Mouse (Mus musculus) gastrocnemius, postnatal 10 days (tissue): Measurements from ENCODE around the gene Rasgef1a. TPM values are rescaled to one million over a fixed set of nuclear protein-coding genes. Genes with fewer than 3 reads are reported as not detected.

ENCODE experiments used
- DNase-seq: peaks from one replicate; pipeline ENCODE4 v3.0.0; 2021; ENCODE audit warnings: mixed read lengths
- long read RNA-seq, 2 experiments: library from polyadenylated mRNA; stranded (forward); transcript quantifications; one replicate each; pipeline ENCODE4 v2.0.0; 2021
- total RNA-seq, 2 experiments: library from RNA; stranded (reverse); gene quantifications; 2 replicates each; pipeline ENCODE4 v1.2.3; 2021

Rasgef1a gene
- under 1 TPM; 0.47 to 0.80 TPM for total RNA-seq
- long read RNA-seq, experiment 1, partial matches to known transcripts = 0 of 2 reads
- long read RNA-seq, experiment 1, other reads (novel, unspliced or antisense) = 2 of 2 reads
- long read RNA-seq, experiment 2 = 0 reads

DNA sequence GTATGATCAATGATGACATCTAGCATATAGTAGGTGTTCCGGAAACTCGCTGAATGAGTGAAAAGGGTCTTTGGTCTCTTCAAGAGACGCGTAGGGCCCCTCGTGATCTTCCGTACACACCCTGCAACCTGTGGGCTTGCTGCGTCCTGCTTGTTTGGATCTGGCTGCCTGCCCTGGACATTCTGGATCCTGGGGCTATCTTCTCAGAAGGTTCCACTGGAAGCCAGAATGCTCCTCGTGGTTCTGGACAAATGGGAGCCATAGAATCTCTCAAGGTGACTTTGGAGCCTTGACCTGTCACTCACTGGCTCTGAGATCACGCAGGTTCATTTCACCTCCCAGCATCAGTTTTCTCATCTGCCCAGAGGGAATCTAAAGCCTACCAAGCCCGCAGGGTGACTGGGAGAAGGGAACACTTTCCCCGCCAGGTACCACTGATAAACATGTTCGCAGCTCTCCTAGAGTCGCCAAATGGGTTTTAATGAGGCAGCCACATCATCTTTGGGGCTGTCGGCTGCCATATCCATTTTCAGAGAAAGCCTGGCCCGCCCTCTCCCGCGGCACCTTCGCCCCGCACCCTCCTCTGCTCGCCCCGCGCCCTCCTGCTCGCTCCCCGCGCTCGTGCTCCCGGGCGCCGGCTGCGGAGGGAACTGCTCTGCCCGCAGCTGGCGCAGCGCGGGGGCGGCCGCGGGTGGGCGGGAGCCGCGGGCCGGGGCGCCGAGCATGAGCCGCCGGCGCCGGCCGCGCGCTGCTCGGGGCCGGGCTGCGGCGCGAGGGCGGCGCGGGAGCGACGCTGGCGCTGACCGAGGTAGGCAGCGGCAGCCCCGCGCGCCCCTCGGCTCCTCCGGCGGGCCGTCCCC is at the start of gene Rasgef1a:
Gene Rasgef1a (plus strand): TSS at position 683 of the 860 bp plus-strand sequence.
- no peak for DNase-seq

DNA sequence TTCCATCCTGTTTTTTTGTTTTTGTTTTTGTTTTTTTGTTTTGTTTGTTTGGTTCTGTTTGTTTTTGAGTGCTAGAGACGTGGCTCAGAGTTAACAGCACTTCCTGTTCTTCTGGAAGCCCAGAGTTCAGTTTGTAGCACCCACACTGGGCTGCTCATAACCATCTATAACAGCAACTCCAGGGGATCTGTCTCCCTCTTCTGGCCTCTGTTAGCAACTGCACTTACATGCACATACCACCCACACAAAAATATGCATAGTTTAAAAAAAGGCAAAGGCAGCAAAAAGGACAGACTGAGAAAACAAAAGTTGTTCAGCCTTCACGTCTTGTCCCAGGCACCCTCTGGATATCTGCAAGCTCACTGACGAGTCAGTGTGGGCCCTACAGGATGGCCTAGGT is 48.0 kb upstream of the Rasgef1a start:
- DNase-seq = no peak

DNA sequence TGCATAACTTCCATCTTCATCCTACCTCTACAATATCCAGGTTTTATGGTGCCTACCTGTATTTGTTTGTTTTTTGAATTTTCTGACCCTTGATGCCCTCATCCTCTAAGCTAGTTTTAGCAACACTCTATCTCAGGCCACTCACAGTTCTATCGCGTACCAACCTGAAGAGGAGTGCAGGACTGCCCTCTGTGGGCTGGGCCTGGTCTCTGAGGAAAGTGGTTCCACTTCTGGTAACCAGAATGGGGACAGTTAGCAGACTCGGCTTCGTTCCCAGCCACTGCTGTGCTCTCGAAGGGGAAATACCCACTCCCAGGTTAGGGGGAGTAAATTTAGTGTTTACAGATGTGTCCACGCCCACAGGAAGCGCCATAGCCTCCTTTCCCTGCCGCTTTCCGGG is 44.5 kb upstream of the Rasgef1a start:
- no peak for DNase-seq

DNA sequence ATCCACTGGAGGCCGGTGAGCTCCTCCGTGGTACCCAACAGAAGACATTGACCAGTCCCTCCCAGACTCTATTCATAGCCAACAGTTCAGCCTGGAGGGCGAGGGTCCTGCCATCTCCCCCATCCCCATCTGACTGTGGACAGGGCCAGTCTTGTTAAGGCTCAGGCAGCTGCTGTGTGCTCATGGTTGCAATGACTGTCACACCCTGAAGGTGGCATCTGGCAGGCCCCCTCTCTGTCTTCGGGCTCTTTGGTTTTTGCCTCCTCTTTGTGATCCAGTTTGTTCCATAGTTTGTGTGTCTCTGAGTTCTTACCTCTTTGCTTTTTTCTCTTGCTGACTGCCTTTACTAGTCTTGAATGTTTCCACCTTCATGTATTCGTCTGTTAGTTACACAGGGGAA is 24.1 kb upstream of the Rasgef1a start:
- DNase-seq = no peak

DNA sequence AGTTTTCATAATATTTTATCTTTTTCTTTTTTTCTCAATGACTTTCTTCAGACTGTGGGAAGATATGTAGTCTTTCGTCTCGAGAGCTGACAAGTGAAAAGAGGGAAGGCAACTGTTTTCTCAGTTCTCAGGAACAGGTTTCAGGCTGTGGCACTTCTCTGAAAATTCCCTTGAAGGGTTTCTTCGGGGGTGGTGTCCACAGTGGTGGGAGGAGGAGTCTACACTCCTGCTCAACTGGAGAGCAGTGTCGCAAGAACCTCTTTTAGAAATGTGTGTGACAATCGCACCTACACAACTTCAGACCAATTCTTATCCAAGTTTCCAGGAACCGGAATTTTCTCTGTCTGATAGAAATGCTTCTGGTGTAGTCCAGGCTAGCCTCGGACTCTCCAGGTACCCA is 22.0 kb upstream of the Rasgef1a start:
- DNase-seq = no peak

DNA sequence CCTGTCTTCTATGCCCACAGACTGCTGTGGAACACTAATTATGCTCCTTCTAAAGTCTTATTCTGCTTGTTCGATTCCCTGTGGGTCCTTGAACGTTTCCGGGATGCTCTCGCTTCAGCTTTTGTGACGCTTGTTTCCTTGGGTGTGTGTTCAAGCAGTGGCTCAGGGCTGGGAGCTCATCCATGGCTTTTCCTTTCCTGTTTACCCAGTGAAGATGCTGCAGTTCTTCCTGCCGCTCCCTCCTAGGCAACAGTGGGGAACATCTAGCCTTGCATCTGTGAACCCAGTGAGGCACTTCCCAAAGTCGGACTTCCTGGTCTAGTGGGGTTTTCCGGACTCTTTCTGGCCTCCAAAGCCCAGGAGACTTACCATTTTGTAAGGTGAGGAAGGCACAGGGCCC is 20.6 kb upstream of the Rasgef1a start:
- no peak for DNase-seq

DNA sequence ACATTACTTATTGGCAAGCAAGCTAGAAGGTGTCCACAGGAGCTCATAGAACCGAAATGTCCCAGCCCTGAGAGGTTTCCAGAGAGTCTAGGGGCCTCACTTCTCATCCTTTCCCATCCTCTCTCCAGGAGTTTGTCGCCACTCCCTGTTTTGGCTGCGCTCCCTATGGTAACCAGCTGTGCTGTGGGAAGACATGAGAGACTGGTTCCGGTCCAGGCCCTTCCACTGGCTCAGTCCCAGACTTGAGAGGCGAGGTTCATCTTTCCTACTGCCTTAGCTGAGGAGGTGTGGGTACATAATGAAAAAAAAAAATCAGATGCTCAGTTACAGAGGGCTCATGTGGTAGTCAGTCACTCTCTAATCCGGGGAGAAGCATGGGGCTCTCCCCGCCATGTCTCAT is 19.9 kb upstream of the Rasgef1a start:
- peak; percentile 53 for DNase-seq

DNA sequence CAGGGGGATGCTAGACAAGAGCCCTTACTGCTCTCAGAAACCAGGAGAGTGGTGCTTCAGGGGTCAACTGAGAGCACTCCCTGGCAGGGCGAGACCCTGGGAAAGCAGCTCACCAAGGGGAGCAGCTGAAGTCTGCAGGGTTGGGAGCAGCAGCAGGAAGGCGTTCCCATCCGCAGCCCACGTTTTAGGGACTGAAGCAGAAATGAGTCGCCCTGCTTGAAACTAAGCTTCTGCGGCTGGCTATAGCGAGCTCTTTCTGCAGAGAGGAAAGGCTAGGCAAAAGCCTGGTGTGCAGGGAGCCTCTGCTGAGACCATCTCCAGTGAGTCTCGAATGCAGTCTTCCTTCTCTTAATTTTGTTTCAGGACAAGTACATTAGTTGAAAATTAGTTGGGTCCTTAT is 19.3 kb upstream of the Rasgef1a start:
- DNase-seq = no peak

DNA sequence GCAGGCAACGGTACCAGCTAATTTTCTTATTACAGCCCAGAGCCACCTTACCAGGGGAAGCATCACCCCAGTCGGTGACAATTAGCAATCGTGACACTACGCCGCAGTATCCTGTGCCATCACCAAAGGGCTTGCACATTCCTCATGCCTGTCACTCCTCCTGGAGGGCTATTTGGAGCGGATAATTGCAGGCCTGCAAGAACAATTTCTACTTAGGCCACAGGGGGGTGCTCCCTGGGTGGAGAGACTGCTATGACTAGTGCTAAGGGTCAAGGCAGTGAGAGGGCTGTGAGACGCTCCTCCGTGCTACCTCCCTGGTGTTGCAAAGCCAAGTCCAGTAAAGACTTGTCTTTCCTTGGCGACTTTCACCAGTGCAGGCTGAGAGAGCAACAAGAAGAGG is 16.1 kb upstream of the Rasgef1a start:
- DNase-seq = no peak

DNA sequence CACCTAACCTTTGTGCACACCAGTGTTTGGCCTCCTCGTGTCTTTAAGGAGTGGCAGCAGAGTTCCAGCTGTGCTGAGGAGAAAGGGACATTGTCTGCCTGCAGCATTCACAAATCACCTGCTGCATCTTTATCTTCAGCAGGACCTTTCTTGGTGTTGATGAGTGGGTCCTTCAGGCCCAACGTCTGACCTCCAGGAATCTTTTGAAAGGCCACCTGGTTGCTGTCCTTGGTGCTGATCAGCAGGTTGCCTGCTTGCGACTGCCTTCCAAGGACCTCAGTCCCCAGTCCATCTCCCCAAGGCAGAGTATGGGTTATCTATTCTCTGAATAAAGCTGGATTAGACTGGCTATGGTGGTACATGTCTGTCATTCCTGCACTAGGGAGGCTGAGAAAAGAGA is 10.0 kb upstream of the Rasgef1a start:
- DNase-seq = no peak

DNA sequence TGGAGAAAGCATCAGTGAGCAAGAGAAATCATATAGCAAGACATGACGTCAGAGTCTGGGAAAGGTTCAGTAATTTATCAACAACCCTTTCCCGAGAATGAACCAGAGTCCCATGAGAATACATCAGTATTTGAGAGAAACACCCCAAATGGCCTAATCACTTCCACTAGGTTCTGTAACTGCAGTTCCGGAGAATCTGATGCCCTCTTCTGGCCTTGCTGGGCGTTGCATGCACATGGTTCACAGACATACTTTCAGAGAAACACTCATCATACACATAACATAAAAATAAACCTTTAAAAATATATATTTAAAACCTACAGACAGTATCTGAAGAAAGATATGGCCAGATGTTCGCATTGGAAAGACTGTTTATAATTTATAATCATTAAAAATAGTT is 3.9 kb upstream of the Rasgef1a start:
- peak; percentile 37 for DNase-seq

DNA sequence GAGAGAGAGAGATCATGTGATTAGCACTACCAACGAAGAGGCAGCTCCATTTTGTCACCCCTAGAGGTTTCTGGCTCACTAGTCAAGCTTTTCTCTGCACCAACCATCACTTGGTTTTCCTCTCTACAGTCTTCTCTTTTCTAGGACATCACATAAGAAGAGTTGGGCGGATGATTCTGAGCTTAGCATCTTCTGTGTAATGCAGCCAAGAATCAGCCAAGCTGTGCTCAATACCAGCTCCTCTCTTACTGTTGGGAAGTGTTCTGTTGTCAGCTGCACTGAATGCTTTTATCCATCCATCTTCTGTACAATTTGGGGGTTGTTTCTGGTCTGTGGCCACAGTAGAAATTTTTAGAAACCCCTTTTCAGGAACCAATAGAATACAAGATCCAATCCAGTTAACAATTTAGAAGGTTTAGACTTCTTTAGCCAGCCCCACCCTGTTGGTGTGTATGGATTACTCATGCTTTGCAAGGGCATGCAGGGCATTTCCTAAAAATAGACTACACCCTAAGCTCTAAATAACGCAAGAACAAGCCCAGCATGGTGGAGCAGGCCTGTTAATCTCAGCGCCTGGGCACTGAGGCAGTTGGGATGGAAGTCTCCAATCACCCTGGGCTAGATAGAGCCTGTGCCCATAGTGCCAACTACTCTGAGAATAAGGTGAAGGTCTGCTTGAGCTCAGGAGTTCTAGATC is 3.2 kb upstream of the Rasgef1a start:
- no peak for DNase-seq

DNA sequence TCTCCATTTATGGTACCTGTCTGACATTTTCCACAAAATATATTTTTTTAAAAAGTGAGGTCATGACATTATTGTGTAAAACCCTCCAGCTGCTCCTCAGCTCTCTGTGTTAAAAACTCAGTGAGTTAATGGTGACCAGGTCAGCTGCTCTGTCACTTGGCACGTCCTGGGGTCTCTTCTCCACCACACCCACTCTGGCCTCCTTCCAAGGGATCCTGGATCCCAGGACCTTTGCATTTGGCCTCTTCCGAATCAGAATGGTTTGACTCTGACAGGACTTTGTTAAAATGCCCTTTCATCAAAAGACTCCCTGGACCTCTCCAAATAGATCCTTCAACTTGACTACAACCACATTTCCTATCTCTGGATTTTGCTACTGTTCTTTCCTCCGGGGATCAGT is 982 bp upstream of the Rasgef1a start:
- DNase-seq = no peak

DNA sequence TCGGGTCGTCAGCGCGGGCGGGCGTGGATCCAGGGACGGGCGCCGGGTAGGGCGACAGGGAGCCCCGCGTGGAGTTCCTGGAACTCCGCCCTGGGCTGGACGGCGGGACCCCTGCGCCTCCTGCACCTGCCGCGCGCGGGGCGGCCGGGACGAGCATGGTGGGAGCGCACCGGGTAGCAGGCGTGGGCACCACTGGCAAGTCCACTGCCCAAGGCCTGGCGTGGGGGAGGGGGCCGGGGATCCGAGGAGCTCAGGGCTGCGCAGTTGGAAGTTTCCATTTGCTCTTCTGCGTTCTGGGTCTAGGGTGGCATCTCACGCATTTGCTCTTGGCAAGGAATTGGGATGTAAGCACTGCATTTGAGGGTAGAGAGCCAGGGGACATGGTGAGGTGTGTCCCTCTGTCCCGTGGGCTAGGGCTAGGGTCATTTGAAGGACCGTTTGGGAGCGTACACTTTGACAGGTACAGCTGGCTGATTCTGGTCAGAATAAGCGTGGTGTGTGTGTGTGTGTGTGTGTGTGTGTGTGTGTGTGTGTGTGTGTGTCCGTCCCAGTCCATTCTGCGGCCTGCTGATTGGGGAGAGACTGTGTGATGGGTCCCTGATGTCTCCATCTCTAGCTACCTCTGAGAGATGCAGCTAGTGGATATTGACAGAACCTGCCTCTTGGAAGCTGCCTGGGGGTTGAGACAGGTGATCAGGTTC is 528 bp downstream of the Rasgef1a start:
- DNase-seq = no peak

DNA sequence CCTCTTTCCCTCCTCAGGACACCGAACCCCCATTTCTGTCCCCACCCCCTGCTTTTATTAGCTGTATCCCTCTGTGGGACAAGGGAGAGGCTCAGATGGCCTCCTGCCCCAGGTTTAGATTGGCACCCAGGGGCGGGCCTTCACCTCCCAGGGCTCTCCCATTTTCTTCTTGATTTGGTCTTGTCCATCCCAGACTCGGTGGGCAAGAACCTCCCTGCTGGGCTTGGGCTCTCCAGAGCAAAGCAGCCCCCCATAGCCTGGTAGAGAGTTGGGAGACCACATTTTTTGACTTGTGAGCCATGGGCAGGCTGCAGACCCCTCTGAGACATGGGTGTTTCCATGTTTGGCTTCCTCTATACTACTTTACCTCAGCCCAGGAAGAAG is 1.1 kb downstream of the Rasgef1a start:
- DNase-seq = no peak

DNA sequence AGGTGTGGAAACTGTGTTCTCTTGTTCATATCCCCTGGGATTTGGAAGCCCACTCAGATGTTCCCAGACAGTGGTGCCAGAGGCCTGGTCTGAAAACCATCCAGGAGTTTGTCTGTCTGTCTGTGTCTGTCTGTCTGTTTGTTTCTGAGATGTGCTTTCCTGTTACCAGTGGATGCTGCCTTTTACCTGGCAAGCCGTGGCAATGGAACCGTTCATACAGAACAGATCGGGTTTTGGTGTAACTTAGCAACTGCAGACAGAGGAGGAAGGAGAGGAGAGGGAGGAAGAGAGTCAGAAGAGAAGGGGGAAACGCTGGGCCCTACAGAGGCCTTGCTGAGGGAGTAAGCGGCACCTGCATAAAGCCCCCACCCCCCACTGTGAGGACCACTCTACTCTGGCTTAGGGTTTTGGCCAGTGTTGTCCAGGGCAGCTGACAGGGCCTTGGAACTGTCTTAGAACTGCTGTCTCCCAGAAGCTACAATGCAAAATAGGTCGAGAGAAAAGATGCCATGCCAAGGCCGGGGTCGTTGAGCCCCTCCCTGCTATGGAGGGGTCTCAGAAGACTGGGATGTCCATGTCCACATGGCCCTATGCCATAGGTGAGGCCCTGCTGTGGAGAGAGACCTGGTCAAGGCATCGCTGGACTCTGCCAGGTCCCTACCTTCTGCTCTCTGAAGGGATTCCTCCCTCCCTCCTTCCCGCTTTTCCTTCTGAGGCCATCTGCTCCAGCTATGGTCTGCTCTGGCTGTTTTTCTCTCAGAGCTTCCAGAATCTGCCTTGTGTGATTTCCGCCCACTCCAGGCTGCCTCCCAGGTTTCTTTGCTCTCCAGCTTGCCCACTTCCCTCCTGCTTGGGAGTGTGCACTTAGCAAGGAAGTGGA is 2.0 kb downstream of the Rasgef1a start:
- no peak for DNase-seq

DNA sequence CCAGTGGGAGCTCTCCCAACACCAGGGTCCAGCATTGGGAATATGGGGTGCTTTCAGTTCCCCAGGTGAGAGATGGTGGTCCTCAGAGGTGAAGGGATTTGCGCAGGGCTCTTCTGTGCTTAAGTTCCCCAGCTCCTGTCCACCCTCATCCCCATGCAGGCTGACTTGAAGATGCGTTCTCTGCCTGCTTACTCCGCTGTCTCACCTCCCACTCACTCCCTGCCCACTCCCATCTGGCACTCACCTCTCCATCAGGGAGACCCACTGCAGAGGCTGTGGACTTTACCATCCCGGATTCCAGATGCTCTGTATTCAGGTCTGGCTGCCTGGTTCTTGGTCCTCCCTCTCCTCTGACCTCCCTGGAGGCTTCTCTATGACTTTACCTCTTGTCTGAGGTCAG is 3.6 kb downstream of the Rasgef1a start:
- DNase-seq = no peak

DNA sequence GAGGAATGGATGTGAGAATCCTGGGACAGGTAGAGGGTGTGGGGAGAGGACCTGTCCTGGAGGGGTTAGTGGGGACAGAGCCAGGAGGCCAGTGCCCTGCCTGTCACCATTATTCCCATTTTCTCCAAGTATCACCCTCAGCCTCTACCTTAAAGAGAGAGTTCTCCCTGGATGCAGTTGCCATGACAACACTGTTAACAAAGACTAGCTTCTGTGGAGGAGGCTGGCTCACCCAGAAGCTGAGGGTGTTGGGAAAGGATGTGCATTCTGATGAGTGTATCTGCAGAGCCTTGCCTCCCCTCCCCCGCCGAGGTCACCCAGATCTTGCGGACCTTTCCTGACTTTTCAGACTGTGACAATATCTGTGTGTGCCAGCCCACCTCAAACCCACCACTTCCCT is 4.7 kb downstream of the Rasgef1a start:
- no peak for DNase-seq

DNA sequence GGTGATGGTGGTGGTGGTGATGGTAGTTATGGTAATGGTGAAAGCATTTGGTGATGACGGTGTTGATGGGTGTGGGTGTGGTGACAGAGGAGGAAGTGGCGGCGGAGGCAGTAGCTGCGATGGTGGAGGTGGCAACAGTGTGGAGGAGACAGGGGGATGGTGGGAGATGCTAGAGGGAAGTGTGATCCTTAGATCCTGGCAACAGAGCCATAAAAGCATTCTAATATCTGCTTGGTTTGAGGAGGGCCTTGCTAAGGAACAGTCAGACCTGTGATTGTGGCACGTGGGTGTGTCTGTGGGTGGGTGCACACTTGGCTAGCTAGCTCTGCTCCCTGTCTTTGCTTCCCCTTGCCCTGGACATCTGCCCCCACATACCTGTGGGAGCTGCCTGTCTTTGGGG is 7.4 kb downstream of the Rasgef1a start:
- DNase-seq = no peak

DNA sequence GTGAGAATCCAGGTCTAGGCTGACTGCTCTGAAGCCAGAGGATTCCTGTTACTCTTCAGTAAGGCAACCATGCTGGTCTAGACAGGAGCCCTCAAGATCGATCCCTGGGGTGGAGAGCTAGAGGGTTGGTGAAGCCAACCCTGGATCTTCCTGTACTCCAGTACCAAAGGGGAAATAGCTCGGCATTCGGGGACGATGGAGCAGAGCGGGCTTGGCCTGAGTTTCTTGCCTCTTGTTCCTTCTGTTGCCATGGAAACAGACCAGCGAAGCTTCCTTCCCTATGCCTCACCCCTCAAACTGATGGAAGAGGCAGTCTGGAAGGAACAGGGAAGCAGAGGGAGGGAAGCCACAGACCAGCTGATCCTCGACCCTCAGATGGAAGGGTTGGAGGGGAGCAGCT is 8.3 kb downstream of the Rasgef1a start:
- DNase-seq = no peak

DNA sequence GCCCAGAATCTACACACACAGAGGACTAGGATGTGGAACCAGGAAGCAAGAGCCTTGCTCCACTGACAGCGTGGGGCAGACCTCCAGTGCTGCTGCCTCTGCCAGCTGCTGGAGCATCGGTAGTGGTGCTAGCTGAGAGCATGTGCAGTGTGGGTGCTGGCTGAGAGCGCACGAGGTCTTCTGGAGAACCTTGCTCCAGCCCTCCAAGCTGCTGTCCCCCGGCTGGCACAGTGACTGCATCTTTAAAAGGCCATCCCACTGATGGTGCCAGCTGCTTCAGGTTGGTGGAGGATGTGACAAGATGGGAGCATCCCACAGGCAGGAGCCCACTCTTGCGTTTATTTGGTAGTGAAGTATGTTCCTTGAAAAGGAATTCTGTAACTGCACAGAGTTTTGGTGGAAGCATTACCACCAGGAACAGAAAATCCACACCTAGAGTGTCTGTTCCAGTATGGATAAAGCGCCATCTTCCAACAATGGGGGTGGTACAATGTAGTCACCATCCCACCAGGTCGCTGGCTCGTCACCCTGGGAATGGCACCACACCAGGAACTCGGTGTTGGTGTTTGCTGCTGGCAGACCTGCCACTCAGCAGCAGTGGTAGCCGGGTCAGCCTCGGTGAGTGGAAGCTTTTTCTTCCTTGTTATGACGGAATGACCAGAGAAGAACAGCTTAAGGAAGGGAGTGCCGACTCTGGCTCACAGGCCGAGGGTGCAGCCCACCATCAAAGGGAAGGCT is 11.8 kb downstream of the Rasgef1a start:
- DNase-seq = no peak
